In genomic region chr4:137469081-137469844, GRCm38 (mm10) we compare ENCODE assay signal across 9 mouse cellular contexts. TPM values are rescaled to one million over a fixed set of nuclear protein-coding genes. Genes with fewer than 3 reads are reported as not detected.
DNase-seq lines count a peak whose midpoint lies in the region; ATAC-seq and TF ChIP-seq lines count a peak whose summit lies in the region.
"Had no signal": no experiment of that assay in that cellular context is flagged by ENCODE, and none has a peak within 500 bp of the region (broad histone marks: within the 10 kb centered on the region; RNA-seq: fewer than 3 reads in every experiment).

No protein-coding gene starts in this region.

- 2% methylated on average over 20 of the region's 20 CpGs for WGBS in heart, embryonic 13.5 days
- WGBS in limb, embryonic 11.5 days = 3% methylated on average over 20 of the region's 20 CpGs
- WGBS in neural tube, embryonic 12.5 days = 4% methylated on average over 20 of the region's 20 CpGs

- no peaks in the 10 kb centered on the region for H3K36me3 ChIP-seq in MEL (ENCODE audit: control insufficient read depth in 1 of 2, insufficient read depth in 2 of 2, low read length in 2 of 2)
- peaks cover 11% of the 10 kb centered on the region; the same call in 1 of the 2 replicates for H3K36me3 ChIP-seq in heart, embryonic 13.5 days
- H3K36me3 ChIP-seq in limb, embryonic 11.5 days (ENCODE audit: control insufficient read depth, insufficient read depth, low read length) = no peaks in the 10 kb centered on the region
- H3K36me3 ChIP-seq in neural tube, embryonic 12.5 days = no peaks in the 10 kb centered on the region

- no peaks in the 10 kb centered on the region for H3K27me3 ChIP-seq in MEL (ENCODE audit: control insufficient read depth in 1 of 2, insufficient read depth in 2 of 2, low read length in 2 of 2)
- H3K27me3 ChIP-seq in heart, embryonic 13.5 days (replicated peaks) = no peaks in the 10 kb centered on the region
- H3K27me3 ChIP-seq in limb, embryonic 11.5 days (ENCODE audit: control insufficient read depth, insufficient read depth, low read length) = no peaks in the 10 kb centered on the region
- H3K27me3 ChIP-seq in neural tube, embryonic 12.5 days (replicated peaks) = no peaks in the 10 kb centered on the region

- no peak overlapping the region for H3K27ac ChIP-seq in MEL (ENCODE audit: control insufficient read depth, low read depth, low read length)
- peak overlapping the region; percentile 100 for H3K27ac ChIP-seq in heart, embryonic 13.5 days (replicated peaks)
- 0 out of 2 replicates have a peak overlapping the region, but pooled peaks have one; percentile 26 for H3K27ac ChIP-seq in limb, embryonic 11.5 days (replicated peaks; ENCODE audit: low read depth, low read length)
- H3K27ac ChIP-seq in neural tube, embryonic 12.5 days = no peak overlapping the region

- no peak for TF ChIP-seq CTCF in MEL (IDR thresholded peaks at IDR 0.05 in 2 of 3, conservative IDR thresholded peaks at IDR 0.05 in 1 of 3; ENCODE audit: control insufficient read depth in 1 of 3, insufficient read depth in 1 of 3, low read depth in 2 of 3, low read length in 3 of 3, poor library complexity in 1 of 3, severe bottlenecking in 1 of 3)

- no peak for TF ChIP-seq EP300 in MEL (IDR thresholded peaks at IDR 0.05; ENCODE audit: low read depth in 1 of 2, low read length in 2 of 2)

- peak; percentile 66 for DNase-seq in adrenal gland, postnatal 14 days
- no peak for DNase-seq in adrenal gland, postnatal 36 days
- DNase-seq in MEL (ENCODE audit: low read depth, low spot score) = no peak
- peak; percentile 64 for DNase-seq in limb, embryonic 11.5 days (ENCODE audit: low spot score)
- DNase-seq in cerebellum, adult 11 months = no peak
- no peak for DNase-seq in gastrocnemius, adult 8-10 months (ENCODE audit: low spot score in 2 of 2)

- H3K4me2 ChIP-seq in heart, embryonic 13.5 days = peak overlapping the region; percentile 91
- H3K4me2 ChIP-seq in limb, embryonic 11.5 days (ENCODE audit: low read depth, severe bottlenecking) = peak overlapping the region; percentile 90
- peak overlapping the region; percentile 96 for H3K4me2 ChIP-seq in neural tube, embryonic 12.5 days (replicated peaks)

- H3K9ac ChIP-seq in MEL (ENCODE audit: control insufficient read depth, low read depth, low read length, poor library complexity, severe bottlenecking) = no peak overlapping the region
- H3K9ac ChIP-seq in heart, embryonic 13.5 days = peak overlapping the region; percentile 99
- H3K9ac ChIP-seq in limb, embryonic 11.5 days (ENCODE audit: low read length) = peak overlapping the region; percentile 84
- H3K9ac ChIP-seq in neural tube, embryonic 12.5 days = peak overlapping the region; percentile 69

- H3K9me3 ChIP-seq in MEL (replicated peaks; ENCODE audit: insufficient read depth, low read length) = no peaks in the 10 kb centered on the region
- H3K9me3 ChIP-seq in heart, embryonic 13.5 days = no peaks in the 10 kb centered on the region
- H3K9me3 ChIP-seq in limb, embryonic 11.5 days (ENCODE audit: control insufficient read depth, low read length) = no peaks in the 10 kb centered on the region
- no peaks in the 10 kb centered on the region for H3K9me3 ChIP-seq in neural tube, embryonic 12.5 days

- TF ChIP-seq RAD21 in MEL (IDR thresholded peaks at IDR 0.05; ENCODE audit: low read depth, low read length) = no peak

- peak overlapping the region; percentile 28 to 35; a peak in 1 of 4 replicates for H3K4me3 ChIP-seq in MEL (ENCODE audit: control insufficient read depth in 1 of 2, insufficient read depth in 1 of 2, low read depth in 2 of 2, low read length in 2 of 2)
- H3K4me3 ChIP-seq in heart, embryonic 13.5 days = peak overlapping the region; percentile 95
- H3K4me3 ChIP-seq in limb, embryonic 11.5 days (ENCODE audit: low read depth, low read length) = peak overlapping the region; percentile 77
- H3K4me3 ChIP-seq in neural tube, embryonic 12.5 days = peak overlapping the region; percentile 61

- no peak for ATAC-seq in heart, embryonic 13.5 days (ENCODE audit: extremely low read depth, insufficient number of reproducible peaks, low FRiP score, low TSS enrichment)
- no peak for ATAC-seq in limb, embryonic 11.5 days (ENCODE audit: insufficient number of reproducible peaks, low FRiP score, low TSS enrichment, low read depth)
- ATAC-seq in neural tube, embryonic 12.5 days (ENCODE audit: low FRiP score, low read depth) = peak; percentile 24; the same call in 1 of the 2 replicates

- peaks cover 0 to 4% of the 10 kb centered on the region in 2 experiments; a peak in 1 of 4 replicates for H3K4me1 ChIP-seq in MEL (ENCODE audit: control insufficient read depth in 1 of 2, insufficient read depth in 2 of 2, low read length in 2 of 2)
- peaks cover 81% of the 10 kb centered on the region for H3K4me1 ChIP-seq in heart, embryonic 13.5 days
- H3K4me1 ChIP-seq in limb, embryonic 11.5 days (ENCODE audit: control insufficient read depth, insufficient read depth, low read length) = peaks cover 28% of the 10 kb centered on the region
- H3K4me1 ChIP-seq in neural tube, embryonic 12.5 days = peaks cover 30% of the 10 kb centered on the region

- no peaks in the 10 kb centered on the region; the same call in 1 of the 2 replicates for H3K79me2 ChIP-seq in MEL (ENCODE audit: control insufficient read depth, insufficient read depth, low read length, poor library complexity)

- no peak for TF ChIP-seq POLR2A in MEL (IDR thresholded peaks at IDR 0.05; ENCODE audit: control insufficient read depth in 1 of 2, insufficient read depth in 1 of 2, low read depth in 1 of 2, low read length in 2 of 2, poor library complexity in 1 of 2)

TF ChIP-seq in MEL, 35 proteins besides CTCF, POLR2A, EP300 and RAD21 (continues in another document):
- no peak for TF ChIP-seq POLR2AphosphoS5 (IDR thresholded peaks at IDR 0.05; ENCODE audit: borderline replicate concordance, low read depth, low read length)
- TF ChIP-seq MYB (IDR thresholded peaks at IDR 0.05; ENCODE audit: low read depth, low read length) = no peak
- TF ChIP-seq TAL1 (IDR thresholded peaks at IDR 0.05; ENCODE audit: low read length) = no peak
- no peak for TF ChIP-seq GABPA (IDR thresholded peaks at IDR 0.05; ENCODE audit: low read depth, low read length)
- TF ChIP-seq MAX (IDR thresholded peaks at IDR 0.05; ENCODE audit: low read length) = no peak
- no peak for TF ChIP-seq UBTF (IDR thresholded peaks at IDR 0.05; ENCODE audit: borderline replicate concordance, insufficient read depth, low read depth, low read length)
- no peak for TF ChIP-seq GATA1 (IDR thresholded peaks at IDR 0.05; ENCODE audit: low read depth, low read length)
- TF ChIP-seq POLR2AphosphoS2 (IDR thresholded peaks at IDR 0.05; ENCODE audit: low read length) = no peak
- TF ChIP-seq USF1 (IDR thresholded peaks at IDR 0.05; ENCODE audit: low read depth, low read length) = no peak
- no peak for TF ChIP-seq MXI1 (IDR thresholded peaks at IDR 0.05; ENCODE audit: low read depth, low read length)
- TF ChIP-seq ZC3H11A (IDR thresholded peaks at IDR 0.05; ENCODE audit: low read depth, low read length) = no peak
- no peak for TF ChIP-seq TBP (IDR thresholded peaks at IDR 0.05; ENCODE audit: low read depth, low read length)
- no peak for TF ChIP-seq CHD2 (IDR thresholded peaks at IDR 0.05; ENCODE audit: low read length)
- TF ChIP-seq NRF1 (IDR thresholded peaks at IDR 0.05; ENCODE audit: insufficient read depth, low read depth, low read length, poor library complexity, severe bottlenecking) = no peak
- no peak for TF ChIP-seq JUND (IDR thresholded peaks at IDR 0.05; ENCODE audit: low read depth, low read length)

RNA-seq across cellular contexts. Expression of gene Hspg2, which starts 0.7 kb away (rescaled TPM):
- total RNA-seq in adrenal gland, postnatal 14 days (2021) = 230 and 242 TPM in 2 replicates
- 100 to 1,000 TPM; 141 to 263 TPM for total RNA-seq in adrenal gland, postnatal 36 days (2021)
- 0.04 TPM in 1 of 2 replicates, not detected in the other for total RNA-seq in MEL (2012; rRNA removed)
- polyA plus RNA-seq in MEL (2012; ENCODE audit: insufficient read depth in 1 of 2, insufficient read length in 2 of 2, low read depth in 1 of 2, low replicate concordance in 2 of 2, missing spikeins in 1 of 2) = under 1 TPM in 1 of 2 experiments, not detected in 1; 0.04 TPM
- polyA plus RNA-seq in heart, embryonic 13.5 days (2015; fragmentation: Nextera tagmentation; extraction: Ambion mirVana) = 48.9 and 50.0 TPM in 2 replicates
- 20.6 and 22.4 TPM in 2 replicates for polyA plus RNA-seq in limb, embryonic 11.5 days (2014; fragmentation: Nextera tagmentation; extraction: Ambion mirVana)
- 11.3 and 12.4 TPM in 2 replicates for polyA plus RNA-seq in neural tube, embryonic 12.5 days (2016; fragmentation: Nextera tagmentation; extraction: Ambion mirVana)
- 10 to 100 TPM; 42.0 to 54.1 (median 50.0) TPM for total RNA-seq in gastrocnemius, adult 8-10 months (2022)

RNA-seq across cellular contexts. Expression of gene 1700013G24Rik, which starts 16.2 kb away (rescaled TPM):
- not detected in 2 replicates for total RNA-seq in adrenal gland, postnatal 14 days (2021)
- not detected for total RNA-seq in adrenal gland, postnatal 36 days (2021)
- not detected in 2 replicates for total RNA-seq in MEL (2012; rRNA removed)
- polyA plus RNA-seq in MEL (2012; ENCODE audit: insufficient read depth in 1 of 2, insufficient read length in 2 of 2, low read depth in 1 of 2, low replicate concordance in 2 of 2, missing spikeins in 1 of 2) = not detected
- polyA plus RNA-seq in heart, embryonic 13.5 days (2015; fragmentation: Nextera tagmentation; extraction: Ambion mirVana) = not detected in 2 replicates
- polyA plus RNA-seq in limb, embryonic 11.5 days (2014; fragmentation: Nextera tagmentation; extraction: Ambion mirVana) = not detected in 2 replicates
- not detected in 2 replicates for polyA plus RNA-seq in neural tube, embryonic 12.5 days (2016; fragmentation: Nextera tagmentation; extraction: Ambion mirVana)
- total RNA-seq in gastrocnemius, adult 8-10 months (2022) = not detected

RNA-seq across cellular contexts. Expression of gene Cela3b, which starts 38.9 kb away (rescaled TPM):
- total RNA-seq in adrenal gland, postnatal 14 days (2021) = not detected in 2 replicates
- total RNA-seq in adrenal gland, postnatal 36 days (2021) = not detected
- total RNA-seq in MEL (2012; rRNA removed) = not detected in 2 replicates
- polyA plus RNA-seq in MEL (2012; ENCODE audit: insufficient read depth in 1 of 2, insufficient read length in 2 of 2, low read depth in 1 of 2, low replicate concordance in 2 of 2, missing spikeins in 1 of 2) = not detected
- 0.22 TPM in 1 of 2 replicates, not detected in the other for polyA plus RNA-seq in heart, embryonic 13.5 days (2015; fragmentation: Nextera tagmentation; extraction: Ambion mirVana)
- polyA plus RNA-seq in limb, embryonic 11.5 days (2014; fragmentation: Nextera tagmentation; extraction: Ambion mirVana) = not detected in 2 replicates
- not detected in 2 replicates for polyA plus RNA-seq in neural tube, embryonic 12.5 days (2016; fragmentation: Nextera tagmentation; extraction: Ambion mirVana)
- not detected for total RNA-seq in gastrocnemius, adult 8-10 months (2022)

RNA-seq across cellular contexts. Expression of gene Cela3a, which starts 59.7 kb away (rescaled TPM):
- not detected in 2 replicates for total RNA-seq in adrenal gland, postnatal 14 days (2021)
- total RNA-seq in adrenal gland, postnatal 36 days (2021) = not detected
- total RNA-seq in MEL (2012; rRNA removed) = not detected in 2 replicates
- polyA plus RNA-seq in MEL (2012; ENCODE audit: insufficient read depth in 1 of 2, insufficient read length in 2 of 2, low read depth in 1 of 2, low replicate concordance in 2 of 2, missing spikeins in 1 of 2) = not detected
- not detected in 2 replicates for polyA plus RNA-seq in heart, embryonic 13.5 days (2015; fragmentation: Nextera tagmentation; extraction: Ambion mirVana)
- not detected in 2 replicates for polyA plus RNA-seq in limb, embryonic 11.5 days (2014; fragmentation: Nextera tagmentation; extraction: Ambion mirVana)
- polyA plus RNA-seq in neural tube, embryonic 12.5 days (2016; fragmentation: Nextera tagmentation; extraction: Ambion mirVana) = not detected in 2 replicates
- total RNA-seq in gastrocnemius, adult 8-10 months (2022) = not detected
- polyA plus RNA-seq: gonadal fat pad, adult 2 months had no signal

Comparison
In these comparisons a context has a peak if more than half of its experiments do, and no peak if none do; other contexts are left out.
1. DNase-seq: peak in adrenal gland, postnatal 14 days (single experiment) and limb, embryonic 11.5 days (single experiment); none in adrenal gland, postnatal 36 days (0 of 2), MEL (single experiment), cerebellum, adult 11 months (single experiment) and gastrocnemius, adult 8-10 months (0 of 2).
2. H3K27ac ChIP-seq: peak in heart, embryonic 13.5 days (single experiment) and limb, embryonic 11.5 days (single experiment); none in MEL (single experiment) and neural tube, embryonic 12.5 days (single experiment).
3. H3K4me3 ChIP-seq: peak in every context shown above with its lines; median percentile 95 in heart, embryonic 13.5 days; 77 in limb, embryonic 11.5 days; 61 in neural tube, embryonic 12.5 days; 32 in MEL.
4. RNA of gene Hspg2, which starts 0.7 kb away (total RNA-seq): 141 to 263 TPM in adrenal gland, postnatal 36 days, 230 to 242 TPM in adrenal gland, postnatal 14 days and 42.0 to 54.1 TPM in gastrocnemius, adult 8-10 months; 0.04 TPM in MEL; every median in the first group is over 10 times any median in the second.
5. Peak in every context shown above with its lines, with median percentiles within 50 percentile points of each other: H3K4me2 ChIP-seq.